Mouse (Mus musculus) kidney, adult 11 months (tissue): Measurements from ENCODE around the gene Snca.

ENCODE experiments used
- DNase-seq: peaks from one replicate; pipeline ENCODE4 v3.0.0; 2022

Snca gene

GRCm38 (mm10) chr6:60829282-60829891, at the start of gene Snca:
TSS of gene Snca (minus strand) at chr6:60829855.
- no peak for DNase-seq

GRCm38 (mm10) chr6:60870126-60870525, 40.5 kb upstream of the Snca start:
- DNase-seq, result no peak

GRCm38 (mm10) chr6:60856599-60856998, 26.9 kb upstream of the Snca start:
- DNase-seq, result no peak

DNA sequence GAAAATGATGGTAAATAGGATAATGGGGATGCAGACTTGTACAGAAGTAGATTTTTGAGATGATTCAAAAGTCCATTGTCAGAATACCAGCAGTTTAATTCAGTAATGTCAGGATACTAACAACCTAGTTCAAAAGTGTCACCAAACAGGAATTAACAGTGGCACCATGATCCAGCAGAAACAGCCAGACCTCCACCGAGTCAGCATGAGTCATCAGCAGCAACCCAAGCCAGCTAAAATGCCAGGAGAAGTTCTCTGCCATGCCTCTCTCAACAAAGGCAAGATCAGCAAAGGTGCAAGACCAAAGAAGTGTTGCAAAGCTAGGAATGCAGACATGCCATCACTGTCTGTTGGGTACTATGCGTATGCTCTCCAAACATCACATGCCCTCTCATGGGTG, 22.0 kb upstream of the Snca start:
- no peak for DNase-seq

- DNase-seq, result peak; percentile 10
These were observed 1.0 kb downstream of the Snca start for GRCm38 (mm10) chr6:60828429-60829264.

- no peak for DNase-seq
These were observed 1.6 kb downstream of the Snca start for GRCm38 (mm10) chr6:60828047-60828428.

DNA sequence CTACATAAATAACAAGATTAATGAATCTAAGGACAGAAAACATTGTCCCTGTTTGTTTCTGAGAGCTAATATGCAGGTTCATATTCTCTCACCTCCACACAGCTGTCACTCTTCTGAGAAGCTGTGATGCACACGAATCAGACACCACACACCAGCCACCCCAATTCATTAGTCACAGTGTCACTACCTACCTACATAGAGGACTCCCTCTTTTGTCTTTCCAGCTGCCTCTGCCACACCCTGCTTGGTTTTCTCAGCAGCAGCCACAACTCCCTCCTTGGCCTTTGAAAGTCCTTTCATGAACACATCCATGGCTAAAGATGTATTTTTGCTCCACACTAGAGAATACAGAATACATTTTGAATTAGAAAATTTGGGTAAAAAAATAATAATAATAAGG, 2.4 kb downstream of the Snca start:
- DNase-seq, result no peak

GRCm38 (mm10) chr6:60819272-60819671, 10.4 kb downstream of the Snca start:
- no peak for DNase-seq

GRCm38 (mm10) chr6:60813516-60813915, 16.1 kb downstream of the Snca start:
- no peak for DNase-seq

- DNase-seq, result no peak
These were observed 31.4 kb downstream of the Snca start for GRCm38 (mm10) chr6:60798266-60798665.

DNA sequence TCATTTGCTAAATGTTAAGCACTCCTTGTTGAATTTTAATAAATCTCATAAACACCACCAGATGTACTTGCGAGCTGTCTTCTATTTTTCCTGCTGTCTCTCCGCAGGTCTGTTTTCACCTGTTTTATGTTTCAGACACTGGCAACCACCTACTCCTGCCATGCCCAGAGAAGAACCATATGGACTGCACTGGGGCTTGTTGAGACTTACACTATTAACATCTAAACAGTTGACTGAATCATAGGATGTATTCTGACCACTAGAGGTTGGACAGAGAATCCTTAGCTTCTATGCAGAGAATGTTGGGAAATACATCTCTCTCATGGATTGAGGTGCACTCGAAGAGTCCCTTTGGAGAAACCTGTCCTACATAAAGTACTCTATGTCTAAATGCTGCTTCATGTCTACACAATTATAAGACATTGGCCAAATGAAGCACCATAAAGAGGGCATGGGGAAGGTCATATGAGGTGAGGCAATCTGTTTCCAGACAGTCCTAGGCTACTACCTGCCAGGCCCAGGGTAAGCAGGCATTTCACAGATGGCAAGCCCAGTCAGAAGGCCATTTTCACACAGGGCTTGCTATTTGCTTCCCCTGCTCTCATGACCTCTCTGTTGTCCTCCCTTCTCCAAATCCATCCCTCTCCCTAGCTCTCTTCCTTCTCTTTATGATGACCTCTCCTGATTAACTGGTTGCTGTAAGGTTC, 35.8 kb downstream of the Snca start:
- no peak for DNase-seq

- DNase-seq, result no peak
These were observed 42.7 kb downstream of the Snca start for GRCm38 (mm10) chr6:60786955-60787354.

GRCm38 (mm10) chr6:60771899-60772298, 57.8 kb downstream of the Snca start:
- no peak for DNase-seq

DNA sequence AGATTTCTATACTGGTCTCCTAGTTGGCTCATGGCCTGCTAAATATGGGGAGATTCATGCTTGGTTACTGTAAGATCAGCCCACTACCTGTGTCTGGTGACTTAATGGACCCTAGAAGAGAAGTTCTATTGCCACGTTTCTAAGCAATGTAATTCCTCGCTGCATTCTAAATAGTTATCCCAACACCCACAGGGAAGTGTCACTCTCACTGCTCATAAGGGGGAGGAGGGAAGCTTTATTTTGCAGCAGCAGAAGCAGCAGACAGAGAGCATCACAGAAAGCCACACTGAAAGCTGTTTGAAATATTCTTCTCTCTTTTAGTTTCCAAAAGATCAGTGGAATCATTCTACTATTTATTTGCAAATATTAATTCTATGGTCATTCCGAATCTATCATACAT, 64.0 kb downstream of the Snca start:
- no peak for DNase-seq

- DNase-seq, result no peak
These were observed 66.8 kb downstream of the Snca start for GRCm38 (mm10) chr6:60762864-60763263.

GRCm38 (mm10) chr6:60761710-60762109, 67.9 kb downstream of the Snca start:
- no peak for DNase-seq

DNA sequence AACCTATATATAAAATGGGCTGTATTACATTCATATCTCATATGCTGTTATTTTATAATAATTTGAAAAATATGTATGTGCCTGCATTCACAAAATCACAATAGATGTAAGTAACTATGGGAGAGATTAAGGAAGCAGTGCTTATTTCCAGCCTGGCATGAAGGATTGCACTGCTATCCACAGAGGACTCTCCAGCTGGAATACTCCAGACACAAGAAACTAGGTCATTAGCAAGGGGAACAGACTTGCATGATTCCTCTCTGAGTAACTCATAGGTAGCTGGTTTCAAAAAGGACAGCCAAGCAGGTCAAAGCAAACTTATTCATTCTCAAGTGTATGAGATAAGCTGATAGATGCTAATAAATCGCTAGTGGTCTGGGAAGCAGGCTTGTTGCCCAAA, 74.7 kb downstream of the Snca start:
- DNase-seq, result no peak

- DNase-seq, result no peak
These were observed 83.7 kb downstream of the Snca start for GRCm38 (mm10) chr6:60745965-60746364.

- no peak for DNase-seq
These were observed 88.1 kb downstream of the Snca start for GRCm38 (mm10) chr6:60741427-60742071.

GRCm38 (mm10) chr6:60739776-60740175, 89.9 kb downstream of the Snca start:
- no peak for DNase-seq

- DNase-seq, result no peak
These were observed 98.5 kb downstream of the Snca start for GRCm38 (mm10) chr6:60731164-60731563.

DNA sequence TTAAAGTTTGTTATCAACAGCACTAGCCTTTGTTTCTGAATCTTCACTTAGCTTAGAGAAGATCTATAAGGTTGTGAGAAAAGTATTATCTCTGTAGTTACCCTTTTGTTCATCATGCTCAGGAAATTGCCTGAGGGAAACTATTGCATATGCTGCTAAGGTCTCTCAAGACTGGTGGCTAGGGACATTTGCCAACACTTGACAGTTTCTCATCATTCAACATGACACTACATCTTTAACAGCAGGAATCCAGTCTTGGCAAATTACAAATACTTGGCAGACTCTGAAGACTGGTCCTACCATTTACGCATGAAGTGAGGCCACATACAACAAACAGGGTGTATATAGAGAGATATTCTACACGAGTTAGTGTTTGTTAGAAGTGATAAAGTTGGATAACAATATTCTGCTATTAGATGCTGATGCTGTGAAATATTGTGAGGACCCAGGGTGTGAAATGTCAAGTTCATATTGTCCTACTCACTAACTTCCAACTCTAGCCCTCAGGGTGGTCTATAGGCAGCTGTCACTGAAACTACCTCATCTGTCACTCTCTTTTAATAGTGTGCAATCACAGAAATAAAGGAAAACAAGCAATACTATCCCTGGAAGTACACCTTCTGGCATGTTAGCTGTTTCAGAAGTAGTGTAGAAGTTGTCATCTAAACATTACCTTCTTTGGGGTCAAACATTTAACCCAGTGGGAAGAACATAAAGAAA, 105.4 kb downstream of the Snca start:
- no peak for DNase-seq

GRCm38 (mm10) chr6:60717566-60717965, 112.1 kb downstream of the Snca start:
- DNase-seq, result no peak
